ENCODE assay signal across 8 mouse cellular contexts in the genomic region with DNA sequence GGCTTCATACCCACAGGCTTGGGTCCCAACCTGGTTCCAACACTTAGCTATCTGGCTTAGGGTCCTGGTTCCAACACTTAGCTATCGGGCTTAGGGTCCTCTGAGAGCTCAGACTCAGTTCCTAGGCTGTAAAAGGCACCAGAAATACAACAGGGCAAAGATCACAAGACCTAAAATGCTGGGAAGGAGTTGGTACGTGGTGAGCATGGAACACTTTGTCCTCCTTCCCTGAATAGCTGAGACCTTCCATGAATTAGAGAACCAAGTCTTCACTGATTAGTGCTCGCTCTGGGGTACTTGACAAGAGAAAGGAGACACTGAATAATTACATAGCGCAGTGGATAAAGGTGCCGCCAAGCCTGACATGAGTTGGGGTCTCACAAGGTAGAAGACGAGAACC. TPM values are rescaled to one million over a fixed set of nuclear protein-coding genes. Genes with fewer than 3 reads are reported as not detected.
A peak's percentile ranks its signal among the peaks of the same experiment; 100 is the strongest.
DNase-seq lines count a peak whose midpoint lies in the region; ATAC-seq and TF ChIP-seq lines count a peak whose summit lies in the region.

No protein-coding gene starts in this region.

- no peak for TF ChIP-seq CTCF in bone marrow, adult 2 months (IDR thresholded peaks at IDR 0.05; ENCODE audit: control insufficient read depth, insufficient read depth, low read length)
- no peak for TF ChIP-seq CTCF in heart, postnatal 0 days (IDR thresholded peaks at IDR 0.05; ENCODE audit: low read depth)

- TF ChIP-seq EP300 in heart, postnatal 0 days (IDR thresholded peaks at IDR 0.05; ENCODE audit: low read depth): no peak

- WGBS in heart, embryonic 16.5 days: 45% methylated on average over 6 of the region's 6 CpGs
- 70% methylated on average over 6 of the region's 6 CpGs for WGBS in bone marrow, adult 2 months
- WGBS in heart, postnatal 0 days: 32% methylated on average over 6 of the region's 6 CpGs
- 41% methylated on average over 6 of the region's 6 CpGs for WGBS in liver, embryonic 15.5 days (ENCODE audit: insufficient replicate concordance)

- peaks cover 15% of the 10 kb centered on the region for H3K27me3 ChIP-seq in heart, embryonic 16.5 days (ENCODE audit: control insufficient read depth, insufficient read depth, low read length)
- H3K27me3 ChIP-seq in heart, postnatal 0 days (ENCODE audit: control insufficient read depth, insufficient read depth, low read length): no peaks in the 10 kb centered on the region
- peaks cover 69% of the 10 kb centered on the region for H3K27me3 ChIP-seq in liver, embryonic 15.5 days

- ATAC-seq in heart, embryonic 16.5 days (replicated peaks; ENCODE audit: extremely low read depth, insufficient read depth, low FRiP score): no peak
- no peak for ATAC-seq in heart, postnatal 0 days (ENCODE audit: insufficient read depth, low read depth)
- no peak for ATAC-seq in liver, embryonic 15.5 days (ENCODE audit: insufficient read depth)

- peak overlapping the region; percentile 63 for H3K4me3 ChIP-seq in heart, embryonic 16.5 days (ENCODE audit: low read length)
- peak overlapping the region; percentile 47 for H3K4me3 ChIP-seq in bone marrow, adult 2 months (replicated peaks; ENCODE audit: control insufficient read depth, low read depth, low read length)
- H3K4me3 ChIP-seq in heart, postnatal 0 days (ENCODE audit: low read depth, low read length): peak overlapping the region; percentile 67
- no peak overlapping the region; the same call in 1 of the 2 replicates for H3K4me3 ChIP-seq in liver, embryonic 15.5 days (replicated peaks)

- no peaks in the 10 kb centered on the region for H3K36me3 ChIP-seq in heart, embryonic 16.5 days (ENCODE audit: control insufficient read depth, insufficient read depth)
- no peaks in the 10 kb centered on the region for H3K36me3 ChIP-seq in heart, postnatal 0 days (replicated peaks; ENCODE audit: control insufficient read depth, insufficient read depth, low read length)
- H3K36me3 ChIP-seq in liver, embryonic 15.5 days (replicated peaks): no peaks in the 10 kb centered on the region

- no peak overlapping the region for H3K27ac ChIP-seq in heart, embryonic 16.5 days (ENCODE audit: low read length)
- peak overlapping the region; percentile 40; the same call in 1 of the 2 replicates for H3K27ac ChIP-seq in bone marrow, adult 2 months (ENCODE audit: control insufficient read depth, insufficient read depth, low read depth, low read length, poor library complexity)
- peak overlapping the region; percentile 91 for H3K27ac ChIP-seq in heart, postnatal 0 days (ENCODE audit: low read depth)
- no peak overlapping the region for H3K27ac ChIP-seq in liver, embryonic 15.5 days (replicated peaks)

- peak overlapping the region; percentile 78; the same call in 1 of the 2 replicates for H3K9ac ChIP-seq in heart, embryonic 16.5 days (ENCODE audit: low read length)
- no peak overlapping the region for H3K9ac ChIP-seq in heart, postnatal 0 days (replicated peaks; ENCODE audit: low read depth, low read length)
- H3K9ac ChIP-seq in liver, embryonic 15.5 days: no peak overlapping the region

- no peak for TF ChIP-seq POLR2A in bone marrow, adult 2 months (IDR thresholded peaks at IDR 0.05; ENCODE audit: borderline replicate concordance, control insufficient read depth, low read depth, low read length)

- no peaks in the 10 kb centered on the region for H3K9me3 ChIP-seq in heart, embryonic 16.5 days (replicated peaks; ENCODE audit: control insufficient read depth, low read length)
- no peaks in the 10 kb centered on the region for H3K9me3 ChIP-seq in heart, postnatal 0 days (replicated peaks; ENCODE audit: control insufficient read depth, low read length)
- H3K9me3 ChIP-seq in liver, embryonic 15.5 days (replicated peaks): no peaks in the 10 kb centered on the region

- H3K4me1 ChIP-seq in heart, embryonic 16.5 days (ENCODE audit: control insufficient read depth, insufficient read depth, low read length): peaks cover 28% of the 10 kb centered on the region
- peaks cover 3% of the 10 kb centered on the region; the same call in 1 of the 2 replicates for H3K4me1 ChIP-seq in bone marrow, adult 2 months (ENCODE audit: control insufficient read depth, insufficient read depth, low read length)
- peaks cover 17% of the 10 kb centered on the region for H3K4me1 ChIP-seq in heart, postnatal 0 days (ENCODE audit: control insufficient read depth, insufficient read depth)
- H3K4me1 ChIP-seq in liver, embryonic 15.5 days (replicated peaks): peaks cover 42% of the 10 kb centered on the region

- H3K4me2 ChIP-seq in heart, embryonic 16.5 days (ENCODE audit: low read depth, low read length): peak overlapping the region; percentile 99
- peak overlapping the region; percentile 98 for H3K4me2 ChIP-seq in heart, postnatal 0 days (ENCODE audit: low read depth, low read length)
- H3K4me2 ChIP-seq in liver, embryonic 15.5 days: peak overlapping the region; percentile 76

- DNase-seq in heart, postnatal 4 days: no peak
- no peak for DNase-seq in heart, postnatal 0 days (ENCODE audit: low spot score)
- DNase-seq in left cerebral cortex, adult 18-20 months (ENCODE audit: low spot score in 2 of 2): no peak
- no peak for DNase-seq in cerebellum, postnatal 10 days
- DNase-seq in layer of hippocampus, postnatal 14 days (ENCODE audit: low spot score in 2 of 2): no peak

RNA-seq across cellular contexts. Expression of a gene that starts 4.6 kb away (rescaled TPM):
- polyA plus RNA-seq in heart, embryonic 16.5 days (2015; fragmentation: Nextera tagmentation; extraction: Ambion mirVana): 34.9 and 54.5 TPM in 2 replicates
- total RNA-seq in heart, postnatal 4 days (2021): 10 to 100 TPM; 21.4 to 22.0 TPM
- polyA plus RNA-seq in bone marrow, adult 2 months (2011; ENCODE audit: insufficient read depth, insufficient read length, low replicate concordance, missing spikeins): 29.4 and 48.6 TPM in 2 replicates
- total RNA-seq in heart, postnatal 0 days (2014; rRNA removed; ENCODE audit: low replicate concordance): 19.4 and 37.3 TPM in 2 replicates
- polyA plus RNA-seq in heart, postnatal 0 days (2015; fragmentation: Nextera tagmentation; extraction: Ambion mirVana): 7.6 and 8.3 TPM in 2 replicates
- polyA plus RNA-seq in liver, embryonic 15.5 days (2015; fragmentation: Nextera tagmentation; extraction: Ambion mirVana): 15.0 and 17.5 TPM in 2 replicates
- 10 to 100 TPM; 37.8 to 42.8 TPM for total RNA-seq in left cerebral cortex, adult 18-20 months (2021)
- 10 to 100 TPM; 65.4 to 78.1 TPM for total RNA-seq in layer of hippocampus, postnatal 14 days (2021)

RNA-seq across cellular contexts. Expression of a gene that starts 8.7 kb away (rescaled TPM):
- polyA plus RNA-seq in heart, embryonic 16.5 days (2015; fragmentation: Nextera tagmentation; extraction: Ambion mirVana): not detected in 2 replicates
- total RNA-seq in heart, postnatal 4 days (2021): not detected
- polyA plus RNA-seq in bone marrow, adult 2 months (2011; ENCODE audit: insufficient read depth, insufficient read length, low replicate concordance, missing spikeins): not detected in 2 replicates
- total RNA-seq in heart, postnatal 0 days (2014; rRNA removed; ENCODE audit: low replicate concordance): not detected in 2 replicates
- polyA plus RNA-seq in heart, postnatal 0 days (2015; fragmentation: Nextera tagmentation; extraction: Ambion mirVana): not detected in 2 replicates
- polyA plus RNA-seq in liver, embryonic 15.5 days (2015; fragmentation: Nextera tagmentation; extraction: Ambion mirVana): not detected in 2 replicates
- not detected for total RNA-seq in left cerebral cortex, adult 18-20 months (2021)
- not detected for total RNA-seq in layer of hippocampus, postnatal 14 days (2021)

RNA-seq across cellular contexts. Expression of a gene that starts 27.3 kb away (rescaled TPM):
- not detected in 2 replicates for polyA plus RNA-seq in heart, embryonic 16.5 days (2015; fragmentation: Nextera tagmentation; extraction: Ambion mirVana)
- total RNA-seq in heart, postnatal 4 days (2021): not detected
- not detected in 2 replicates for polyA plus RNA-seq in bone marrow, adult 2 months (2011; ENCODE audit: insufficient read depth, insufficient read length, low replicate concordance, missing spikeins)
- not detected in 2 replicates for total RNA-seq in heart, postnatal 0 days (2014; rRNA removed; ENCODE audit: low replicate concordance)
- polyA plus RNA-seq in heart, postnatal 0 days (2015; fragmentation: Nextera tagmentation; extraction: Ambion mirVana): not detected in 2 replicates
- polyA plus RNA-seq in liver, embryonic 15.5 days (2015; fragmentation: Nextera tagmentation; extraction: Ambion mirVana): not detected in 2 replicates
- total RNA-seq in left cerebral cortex, adult 18-20 months (2021): not detected
- not detected for total RNA-seq in layer of hippocampus, postnatal 14 days (2021)

RNA-seq across cellular contexts. Expression of a gene that starts 38.6 kb away (rescaled TPM):
- 2.2 TPM in 1 of 2 replicates, not detected in the other for polyA plus RNA-seq in heart, embryonic 16.5 days (2015; fragmentation: Nextera tagmentation; extraction: Ambion mirVana)
- not detected for total RNA-seq in heart, postnatal 4 days (2021)
- polyA plus RNA-seq in bone marrow, adult 2 months (2011; ENCODE audit: insufficient read depth, insufficient read length, low replicate concordance, missing spikeins): not detected in 2 replicates
- not detected in 2 replicates for total RNA-seq in heart, postnatal 0 days (2014; rRNA removed; ENCODE audit: low replicate concordance)
- not detected in 2 replicates for polyA plus RNA-seq in heart, postnatal 0 days (2015; fragmentation: Nextera tagmentation; extraction: Ambion mirVana)
- polyA plus RNA-seq in liver, embryonic 15.5 days (2015; fragmentation: Nextera tagmentation; extraction: Ambion mirVana): 4.2 and 30.4 TPM in 2 replicates
- not detected for total RNA-seq in left cerebral cortex, adult 18-20 months (2021)
- total RNA-seq in layer of hippocampus, postnatal 14 days (2021): not detected

RNA-seq across cellular contexts. Expression of a gene that starts 53.5 kb away (rescaled TPM):
- 0.14 and 0.39 TPM in 2 replicates for polyA plus RNA-seq in heart, embryonic 16.5 days (2015; fragmentation: Nextera tagmentation; extraction: Ambion mirVana)
- total RNA-seq in heart, postnatal 4 days (2021): not detected
- not detected in 2 replicates for polyA plus RNA-seq in bone marrow, adult 2 months (2011; ENCODE audit: insufficient read depth, insufficient read length, low replicate concordance, missing spikeins)
- not detected in 2 replicates for total RNA-seq in heart, postnatal 0 days (2014; rRNA removed; ENCODE audit: low replicate concordance)
- 0.07 and 0.10 TPM in 2 replicates for polyA plus RNA-seq in heart, postnatal 0 days (2015; fragmentation: Nextera tagmentation; extraction: Ambion mirVana)
- polyA plus RNA-seq in liver, embryonic 15.5 days (2015; fragmentation: Nextera tagmentation; extraction: Ambion mirVana): 0.06 and 0.10 TPM in 2 replicates
- total RNA-seq in left cerebral cortex, adult 18-20 months (2021): 1 to 10 TPM; 3.6 to 4.1 TPM
- total RNA-seq in layer of hippocampus, postnatal 14 days (2021): 1 to 10 TPM; 2.7 to 3.4 TPM

Comparison
In these comparisons a context has a peak if more than half of its experiments do, and no peak if none do; other contexts are left out.
1. H3K27ac ChIP-seq: peak in bone marrow, adult 2 months (single experiment) and heart, postnatal 0 days (single experiment); none in heart, embryonic 16.5 days (single experiment) and liver, embryonic 15.5 days (single experiment).
2. Peak in every context shown above with its lines, with median percentiles within 50 percentile points of each other: H3K4me2 ChIP-seq.